Mouse (Mus musculus) cerebellum, adult 2 months (tissue): ENCODE measurements around the gene Gm16181.

Experiments used
- CTCF ChIP-seq: fragments of 200-500 bp; IDR thresholded peaks from 2 replicates; pipeline ENCODE4 v1.5.1; 2011; ENCODE audit warnings: low read depth, mild to moderate bottlenecking, control low read depth, low read length, moderate library complexity, borderline replicate concordance; ENCODE audit not compliant: insufficient read depth
- POLR2A ChIP-seq: fragments of 200-500 bp; IDR thresholded peaks from 2 replicates; pipeline ENCODE4 v1.6.1; 2011; ENCODE audit warnings: low read length, control low read depth, borderline replicate concordance; ENCODE audit not compliant: insufficient read depth

GRCm38 (mm10) chr17:35249451-35250197 is 29.0 kb downstream of the Gm16181 start:
- TF ChIP-seq CTCF (no peak), POLR2A (no peak)
